Mouse (Mus musculus): ENCODE data around the gene Nrgn. TPM values are rescaled to one million over a fixed set of nuclear protein-coding genes. Genes with fewer than 3 reads are reported as not detected.

Nrgn gene
- not detected for polyA plus RNA-seq (2014; fragmentation: Illumina TruSeq; extraction: RNeasy Lipid Tissue Mini Kit (QIAGEN cat#74804); ENCODE audit: low replicate concordance)

DNA sequence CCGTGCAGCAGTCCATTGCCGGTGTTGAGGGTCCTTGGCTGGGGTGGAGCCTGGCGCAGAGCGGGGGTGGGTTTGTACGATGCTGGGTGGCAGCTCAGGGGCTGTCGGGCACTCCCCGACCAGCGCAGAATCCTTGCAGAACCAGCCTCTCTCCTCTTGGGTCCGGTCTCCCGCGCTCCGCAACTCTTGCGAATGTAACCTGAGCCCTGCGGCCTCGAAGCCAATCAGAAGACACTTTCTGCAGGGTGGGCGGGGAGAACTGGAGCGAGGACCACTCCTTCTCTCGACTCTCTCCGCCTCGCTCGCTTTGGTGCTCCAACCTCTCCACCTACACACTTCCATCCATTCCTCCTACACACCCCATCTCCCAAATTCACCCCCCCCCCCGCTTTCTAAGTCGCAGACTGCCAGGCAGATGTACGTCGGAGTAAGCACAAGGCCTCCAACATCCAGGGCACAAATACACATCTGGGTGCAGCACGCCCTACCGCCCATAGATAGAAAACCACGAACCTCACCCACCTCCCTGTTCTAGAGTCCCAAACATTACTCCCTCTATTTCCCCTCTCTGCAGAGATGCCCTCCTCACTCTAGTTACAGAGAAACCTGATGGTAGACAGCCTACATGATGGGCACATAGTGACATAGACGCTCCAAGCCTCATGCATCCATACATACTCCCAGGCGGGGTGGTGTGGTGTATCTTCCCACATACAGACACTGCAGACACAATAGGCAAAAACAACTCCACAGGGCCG lies at the start of gene Nrgn:
Gene Nrgn (minus strand): TSS at position 369 of the 758 bp plus-strand sequence.

GRCm38 (mm10) chr9:37554838-37555748 lies 2.4 kb upstream of the Nrgn start, which contains the start of gene Siae:
Gene Siae, plus strand, starts transcription at chr9:37555698.

DNA sequence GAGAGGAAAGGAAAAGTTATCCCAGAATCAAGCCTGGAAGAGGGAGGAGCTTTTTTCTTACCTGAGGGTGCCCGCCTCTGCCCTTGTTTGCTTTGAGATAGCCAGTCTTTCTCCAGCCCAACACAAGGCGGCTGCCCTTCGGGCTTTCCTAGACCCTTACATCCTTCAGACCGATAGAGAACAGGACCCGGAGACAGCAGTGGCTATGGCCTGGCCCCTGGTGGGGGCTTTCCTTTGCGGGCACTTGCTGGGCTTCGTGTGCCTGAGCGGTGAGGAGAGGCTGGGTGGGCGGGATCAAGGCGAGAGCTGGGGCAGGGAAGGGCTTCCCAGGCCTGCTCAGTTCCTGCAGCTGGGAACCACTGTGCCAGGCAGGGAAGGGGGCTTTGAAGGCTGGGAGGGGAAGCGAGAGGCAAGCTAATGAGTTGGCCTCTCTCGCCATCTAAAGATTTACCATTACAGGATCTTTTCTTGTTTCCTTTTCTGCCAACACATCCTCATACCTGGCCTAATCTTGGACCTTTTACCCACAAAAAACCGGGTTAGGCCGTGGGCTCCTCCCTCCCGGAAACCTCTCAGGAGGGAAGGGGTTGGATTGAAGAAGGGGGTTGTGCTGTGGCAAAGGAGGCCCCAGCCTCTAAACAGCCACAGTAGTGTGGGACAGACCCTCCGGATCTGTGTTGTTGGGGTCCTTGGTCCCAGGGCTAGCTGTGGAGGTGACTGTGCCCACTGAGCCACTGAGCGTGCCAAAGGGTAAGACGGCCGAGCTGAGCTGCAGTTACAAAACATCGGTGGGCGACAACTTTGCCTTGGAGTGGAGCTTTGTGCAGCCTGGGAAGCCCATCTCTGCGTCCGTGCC lies 13.3 kb downstream of the Nrgn start, which contains the start of gene Vsig2:
Gene Vsig2 (plus strand): TSS at position 86 of the 856 bp plus-strand sequence.

DNA sequence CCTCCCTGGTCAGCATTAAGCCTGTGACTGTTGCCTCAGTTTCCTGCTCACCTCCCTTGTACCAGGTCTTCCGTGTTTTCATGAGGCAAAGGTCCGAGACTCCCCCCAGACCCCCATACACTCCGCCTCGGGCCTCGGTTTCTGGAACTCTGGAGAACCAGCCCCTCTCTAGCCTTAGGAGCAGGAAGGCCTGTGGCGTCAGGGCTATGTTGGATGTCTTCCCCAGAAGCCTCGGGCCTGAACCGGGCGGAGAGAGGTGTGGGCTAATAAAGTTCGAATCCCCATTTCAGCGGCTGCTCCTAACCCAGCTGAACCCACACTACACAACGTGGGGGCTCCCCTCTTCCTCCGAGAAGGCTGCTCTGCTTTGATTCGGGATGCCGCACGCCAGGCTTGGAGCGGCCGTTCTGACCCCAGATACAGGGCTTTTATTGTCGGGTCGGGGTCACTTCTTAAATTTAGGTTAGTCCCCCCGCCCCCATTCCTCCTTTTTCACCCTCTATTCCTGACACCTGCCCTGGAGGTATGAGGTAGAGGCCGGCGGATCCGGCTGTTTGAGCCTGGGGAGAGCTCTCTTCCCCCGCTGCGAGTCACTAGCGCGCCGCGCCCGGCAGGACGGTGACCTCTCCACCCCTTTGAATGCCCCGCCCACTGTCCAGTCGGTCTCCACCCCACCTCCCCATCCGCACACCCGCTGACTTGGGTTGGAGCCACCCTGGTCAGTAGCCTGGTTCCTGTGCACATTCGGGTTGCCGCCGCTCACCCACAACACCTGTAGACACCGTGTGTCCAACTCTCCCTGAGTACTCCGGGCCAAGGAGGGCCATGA lies 25.1 kb downstream of the Nrgn start, which contains the start of gene Esam:
Gene Esam (plus strand): TSS at position 683 of the 829 bp plus-strand sequence.

Other genes with a start within 250 kb of the Nrgn start
- gene Ccdc15, start 204.5 kb downstream of the Nrgn start, polyA plus RNA-seq (2014; fragmentation: Illumina TruSeq; extraction: RNeasy Lipid Tissue Mini Kit (QIAGEN cat#74804); ENCODE audit: low replicate concordance): 3.4 TPM
- not detected for gene Hepacam, start 185.6 kb downstream of the Nrgn start, polyA plus RNA-seq (2014; fragmentation: Illumina TruSeq; extraction: RNeasy Lipid Tissue Mini Kit (QIAGEN cat#74804); ENCODE audit: low replicate concordance)
- 0.41 TPM for gene Robo4, start 151.0 kb downstream of the Nrgn start, polyA plus RNA-seq (2014; fragmentation: Illumina TruSeq; extraction: RNeasy Lipid Tissue Mini Kit (QIAGEN cat#74804); ENCODE audit: low replicate concordance)
- gene Robo3, start 119.7 kb downstream of the Nrgn start, polyA plus RNA-seq (2014; fragmentation: Illumina TruSeq; extraction: RNeasy Lipid Tissue Mini Kit (QIAGEN cat#74804); ENCODE audit: low replicate concordance): not detected
- 42.6 TPM for gene Msantd2, start 63.6 kb downstream of the Nrgn start, polyA plus RNA-seq (2014; fragmentation: Illumina TruSeq; extraction: RNeasy Lipid Tissue Mini Kit (QIAGEN cat#74804); ENCODE audit: low replicate concordance)
- gene Esam, start 24.8 kb downstream of the Nrgn start, polyA plus RNA-seq (2014; fragmentation: Illumina TruSeq; extraction: RNeasy Lipid Tissue Mini Kit (QIAGEN cat#74804); ENCODE audit: low replicate concordance): 2.2 TPM
- gene Vsig2, start 13.6 kb downstream of the Nrgn start, polyA plus RNA-seq (2014; fragmentation: Illumina TruSeq; extraction: RNeasy Lipid Tissue Mini Kit (QIAGEN cat#74804); ENCODE audit: low replicate concordance): 2.5 TPM
- 43.5 TPM for gene Siae, start 2.8 kb upstream of the Nrgn start, polyA plus RNA-seq (2014; fragmentation: Illumina TruSeq; extraction: RNeasy Lipid Tissue Mini Kit (QIAGEN cat#74804); ENCODE audit: low replicate concordance)
- gene Spa17, start 60.8 kb upstream of the Nrgn start, polyA plus RNA-seq (2014; fragmentation: Illumina TruSeq; extraction: RNeasy Lipid Tissue Mini Kit (QIAGEN cat#74804); ENCODE audit: low replicate concordance): 12.0 TPM
- gene Tbrg1, start 104.4 kb upstream of the Nrgn start, polyA plus RNA-seq (2014; fragmentation: Illumina TruSeq; extraction: RNeasy Lipid Tissue Mini Kit (QIAGEN cat#74804); ENCODE audit: low replicate concordance): 25.2 TPM
- not detected for gene Panx3, start 116.3 kb upstream of the Nrgn start, polyA plus RNA-seq (2014; fragmentation: Illumina TruSeq; extraction: RNeasy Lipid Tissue Mini Kit (QIAGEN cat#74804); ENCODE audit: low replicate concordance)
- gene Olfr160, start 163.3 kb upstream of the Nrgn start, polyA plus RNA-seq (2014; fragmentation: Illumina TruSeq; extraction: RNeasy Lipid Tissue Mini Kit (QIAGEN cat#74804); ENCODE audit: low replicate concordance): not detected
- gene Olfr874, start 192.2 kb upstream of the Nrgn start, polyA plus RNA-seq (2014; fragmentation: Illumina TruSeq; extraction: RNeasy Lipid Tissue Mini Kit (QIAGEN cat#74804); ENCODE audit: low replicate concordance): not detected
- not detected for gene Olfr875, start 219.0 kb upstream of the Nrgn start, polyA plus RNA-seq (2014; fragmentation: Illumina TruSeq; extraction: RNeasy Lipid Tissue Mini Kit (QIAGEN cat#74804); ENCODE audit: low replicate concordance)